Mouse (Mus musculus): Measurements from ENCODE around the gene Hap1. TPM values are rescaled to one million over a fixed set of nuclear protein-coding genes. Genes with fewer than 3 reads are reported as not detected.

Gene Hap1
- total and polyA plus RNA-seq, 3 experiments: 6.6 to 34.8 TPM; not detected in 1

DNA sequence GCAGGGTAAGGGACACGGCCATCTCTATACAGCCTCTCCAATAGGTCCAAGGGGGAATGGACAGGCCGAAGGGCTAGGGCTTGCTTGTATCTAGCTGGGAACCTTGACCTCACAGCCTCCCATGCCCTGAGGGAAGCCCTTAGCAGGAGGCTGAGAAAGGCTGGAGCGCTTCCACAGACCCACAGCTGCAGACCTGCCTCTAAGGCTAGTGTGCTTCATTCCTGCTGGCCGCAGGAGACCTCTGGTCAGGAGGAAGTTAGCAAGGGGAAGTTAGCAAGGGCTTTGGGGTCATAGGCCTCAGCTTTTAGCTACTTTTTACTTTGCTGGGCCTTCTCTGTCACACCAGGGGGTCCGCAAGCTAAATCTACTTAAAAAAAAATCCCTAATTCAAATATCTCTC, 22.5 kb upstream of the Hap1 start:
- Histone ChIP-seq H3K27me3 (ENCODE audit: control insufficient read depth in 1 of 2, insufficient read depth in 2 of 2, low read length in 2 of 2) (no peaks in the 10 kb centered on the region), H3K9me3 (replicated peaks; ENCODE audit: insufficient read depth, low read length) (no peaks in the 10 kb centered on the region), H3K9ac (ENCODE audit: control insufficient read depth, low read depth, low read length, poor library complexity, severe bottlenecking) (no peak overlapping the region), H3K4me3 (ENCODE audit: control insufficient read depth in 1 of 2, insufficient read depth in 1 of 2, low read depth in 2 of 2, low read length in 2 of 2) (no peak overlapping the region), H3K27ac (ENCODE audit: control insufficient read depth, low read depth, low read length) (no peak overlapping the region), H3K36me3 (ENCODE audit: control insufficient read depth in 1 of 2, insufficient read depth in 2 of 2, low read length in 2 of 2) (no peaks in the 10 kb centered on the region), H3K4me1 (ENCODE audit: control insufficient read depth in 1 of 2, insufficient read depth in 2 of 2, low read length in 2 of 2) (no peaks in the 10 kb centered on the region), H3K79me2 (ENCODE audit: control insufficient read depth, insufficient read depth, low read length, poor library complexity) (no peaks in the 10 kb centered on the region)
- TF ChIP-seq MAFK (IDR thresholded peaks at IDR 0.05; ENCODE audit: borderline replicate concordance, low read depth, low read length) (no peak), JUND (IDR thresholded peaks at IDR 0.05; ENCODE audit: low read depth, low read length) (no peak), BHLHE40 (IDR thresholded peaks at IDR 0.05; ENCODE audit: borderline replicate concordance, low read depth, low read length) (no peak), E2F4 (IDR thresholded peaks at IDR 0.05; ENCODE audit: borderline replicate concordance, low read depth, low read length) (no peak), NRF1 (IDR thresholded peaks at IDR 0.05; ENCODE audit: insufficient read depth, low read depth, low read length, poor library complexity, severe bottlenecking) (no peak), ELF1 (IDR thresholded peaks at IDR 0.05; ENCODE audit: low read depth, low read length) (no peak), POLR2AphosphoS5 (IDR thresholded peaks at IDR 0.05; ENCODE audit: borderline replicate concordance, low read depth, low read length) (no peak), SIN3A (IDR thresholded peaks at IDR 0.05; ENCODE audit: low read length) (no peak), USF2 (IDR thresholded peaks at IDR 0.05; ENCODE audit: borderline replicate concordance in 1 of 2, insufficient read depth in 1 of 2, low read depth in 1 of 2, low read length in 2 of 2) (no peak), CHD2 (IDR thresholded peaks at IDR 0.05; ENCODE audit: low read length) (no peak), RAD21 (IDR thresholded peaks at IDR 0.05; ENCODE audit: low read depth, low read length) (no peak), MYC (IDR thresholded peaks at IDR 0.05; ENCODE audit: low read depth, low read length) (no peak), UBTF (IDR thresholded peaks at IDR 0.05; ENCODE audit: borderline replicate concordance, insufficient read depth, low read depth, low read length) (no peak)
- no peak for DNase-seq (ENCODE audit: low read depth, low spot score)

DNA sequence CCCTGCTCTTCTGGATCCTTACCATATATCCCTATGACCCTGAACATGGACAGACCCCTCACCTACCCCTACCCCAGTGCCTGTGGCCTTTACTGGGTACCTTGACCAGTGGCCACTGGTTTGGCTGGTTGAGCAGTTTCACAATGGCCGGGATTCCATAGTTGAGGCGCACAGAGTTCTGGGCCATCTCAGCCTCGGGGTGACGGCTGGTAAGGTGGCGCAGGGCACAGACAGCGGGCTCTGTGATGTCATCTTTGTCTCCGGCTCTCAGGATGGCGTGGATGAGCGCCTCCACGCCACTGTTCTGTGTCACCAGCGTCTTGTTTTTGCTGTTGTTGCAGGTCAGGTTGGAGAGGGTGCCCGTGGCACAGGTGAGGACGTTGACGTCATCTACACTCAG, 22.1 kb upstream of the Hap1 start:
- DNase-seq (ENCODE audit: low read depth, low spot score): no peak
- H3K9me3 ChIP-seq (replicated peaks; ENCODE audit: insufficient read depth, low read length): no peaks in the 10 kb centered on the region
- no peaks in the 10 kb centered on the region for H3K4me1 ChIP-seq (ENCODE audit: control insufficient read depth in 1 of 2, insufficient read depth in 2 of 2, low read length in 2 of 2)
- no peaks in the 10 kb centered on the region for H3K36me3 ChIP-seq (ENCODE audit: control insufficient read depth in 1 of 2, insufficient read depth in 2 of 2, low read length in 2 of 2)
- no peaks in the 10 kb centered on the region for H3K27me3 ChIP-seq (ENCODE audit: control insufficient read depth in 1 of 2, insufficient read depth in 2 of 2, low read length in 2 of 2)
- no peaks in the 10 kb centered on the region for H3K79me2 ChIP-seq (ENCODE audit: control insufficient read depth, insufficient read depth, low read length, poor library complexity)
- H3K4me3 ChIP-seq (ENCODE audit: control insufficient read depth in 1 of 2, insufficient read depth in 1 of 2, low read depth in 2 of 2, low read length in 2 of 2): no peak overlapping the region
- no peak overlapping the region for H3K27ac ChIP-seq (ENCODE audit: control insufficient read depth, low read depth, low read length)
- H3K9ac ChIP-seq (ENCODE audit: control insufficient read depth, low read depth, low read length, poor library complexity, severe bottlenecking): no peak overlapping the region
- TF ChIP-seq NELFE (IDR thresholded peaks at IDR 0.05; ENCODE audit: low read depth, low read length) (no peak), MEF2A (IDR thresholded peaks at IDR 0.05; ENCODE audit: extremely low read depth, insufficient replicate concordance, low read depth, low read length, poor library complexity, severe bottlenecking) (no peak), SMC3 (IDR thresholded peaks at IDR 0.05; ENCODE audit: low read depth, low read length) (no peak), SIN3A (IDR thresholded peaks at IDR 0.05; ENCODE audit: low read length) (no peak), EP300 (IDR thresholded peaks at IDR 0.05; ENCODE audit: low read depth in 1 of 2, low read length in 2 of 2) (no peak)
